Mouse (Mus musculus): ENCODE measurements around the gene Snrpg.

- TF ChIP-seq POLR2A (IDR thresholded peaks at IDR 0.05; ENCODE audit: borderline replicate concordance, insufficient read depth, low read length) (no peak), CTCF (IDR thresholded peaks at IDR 0.05; ENCODE audit: borderline replicate concordance, insufficient read depth, low read depth, low read length) (no peak)
Measured at GRCm38 (mm10) chr6:86360691-86361090, 10.4 kb upstream of the Snrpg start.
